Mouse (Mus musculus): ENCODE data around the gene Socs5.

Gene Socs5

DNA sequence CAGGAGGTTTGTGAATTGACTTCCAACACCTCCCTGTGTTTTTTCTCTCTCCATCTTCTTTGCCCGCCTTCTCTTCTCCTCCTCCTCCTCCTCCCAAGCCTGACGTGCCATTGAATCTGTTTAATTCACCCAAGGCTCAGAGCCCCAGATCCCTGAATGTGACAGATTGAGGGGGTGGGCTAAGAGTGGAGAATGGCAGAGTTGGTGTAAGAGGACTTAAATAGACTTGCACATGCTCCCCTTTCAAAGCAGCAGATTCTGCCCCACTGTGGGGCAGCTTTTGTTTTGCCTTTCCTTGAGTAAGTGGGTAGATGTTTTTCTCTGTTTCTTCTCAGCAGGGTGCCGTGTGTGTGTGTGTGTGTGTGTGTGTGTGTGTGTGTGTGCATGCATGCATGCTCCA lies 61.6 kb downstream of the Socs5 start:
- WGBS: 39% methylated on average over 3 of the region's 3 CpGs

DNA sequence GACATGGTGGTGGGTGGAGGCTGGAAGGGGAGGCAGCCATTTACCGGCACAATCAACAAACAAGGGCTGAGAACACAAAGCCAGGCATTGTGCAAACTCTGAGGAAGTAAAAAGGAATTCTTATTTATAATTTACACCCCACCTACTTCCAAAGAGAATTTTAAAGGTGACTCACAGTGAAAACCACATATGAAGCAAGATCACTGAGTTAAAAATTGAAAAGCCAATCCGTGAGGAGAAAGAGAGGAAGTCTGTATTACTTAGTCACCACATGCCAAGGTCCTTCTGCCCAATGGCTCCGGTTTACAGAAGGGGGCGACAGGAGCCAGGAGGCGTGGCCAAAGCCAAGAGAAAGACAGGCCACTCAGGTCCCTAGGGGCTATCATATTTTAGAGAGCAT lies 62.9 kb downstream of the Socs5 start:
- 39% methylated on average over 5 of the region's 5 CpGs for WGBS

DNA sequence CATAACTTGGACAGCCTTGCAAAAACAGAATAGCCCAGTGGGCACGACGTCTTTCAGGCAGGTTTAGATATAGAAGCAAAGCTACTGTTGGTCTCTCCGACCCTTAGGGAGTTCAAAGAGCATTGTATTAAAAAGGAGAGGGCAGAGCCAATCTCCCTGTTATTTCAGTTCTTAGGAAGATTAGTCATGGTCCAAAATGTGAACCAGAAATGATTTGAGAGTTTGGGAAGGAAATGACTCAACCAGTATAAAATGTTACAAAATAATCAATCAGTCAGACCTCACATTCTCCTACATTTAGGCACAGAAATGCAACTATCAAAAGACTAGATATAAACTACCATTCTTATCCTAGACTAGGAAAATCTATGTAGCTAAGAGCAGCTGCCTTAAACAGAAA lies 64.6 kb downstream of the Socs5 start:
- WGBS: 84% methylated on average over 3 of the region's 3 CpGs

DNA sequence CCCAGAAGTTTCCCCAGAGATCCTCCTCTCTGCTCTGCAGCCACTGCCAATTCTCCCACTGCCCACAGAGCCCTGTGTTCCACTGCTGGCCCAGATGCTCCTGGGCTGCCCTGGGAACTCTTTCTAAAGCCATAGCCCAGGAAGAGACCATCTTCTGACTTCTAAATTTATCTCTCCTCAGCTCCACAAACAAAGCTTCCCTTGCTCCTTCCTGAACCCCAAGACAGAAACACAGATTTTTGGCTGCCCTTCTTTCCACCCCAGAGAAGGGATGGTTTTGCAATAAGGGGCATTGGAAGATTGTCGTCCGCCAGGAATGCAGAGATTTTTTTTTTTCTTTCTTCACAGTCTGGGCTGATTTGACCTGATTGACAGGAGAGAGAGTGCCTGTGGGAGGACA lies 66.5 kb downstream of the Socs5 start:
- 81% methylated on average over 2 of the region's 2 CpGs for WGBS

DNA sequence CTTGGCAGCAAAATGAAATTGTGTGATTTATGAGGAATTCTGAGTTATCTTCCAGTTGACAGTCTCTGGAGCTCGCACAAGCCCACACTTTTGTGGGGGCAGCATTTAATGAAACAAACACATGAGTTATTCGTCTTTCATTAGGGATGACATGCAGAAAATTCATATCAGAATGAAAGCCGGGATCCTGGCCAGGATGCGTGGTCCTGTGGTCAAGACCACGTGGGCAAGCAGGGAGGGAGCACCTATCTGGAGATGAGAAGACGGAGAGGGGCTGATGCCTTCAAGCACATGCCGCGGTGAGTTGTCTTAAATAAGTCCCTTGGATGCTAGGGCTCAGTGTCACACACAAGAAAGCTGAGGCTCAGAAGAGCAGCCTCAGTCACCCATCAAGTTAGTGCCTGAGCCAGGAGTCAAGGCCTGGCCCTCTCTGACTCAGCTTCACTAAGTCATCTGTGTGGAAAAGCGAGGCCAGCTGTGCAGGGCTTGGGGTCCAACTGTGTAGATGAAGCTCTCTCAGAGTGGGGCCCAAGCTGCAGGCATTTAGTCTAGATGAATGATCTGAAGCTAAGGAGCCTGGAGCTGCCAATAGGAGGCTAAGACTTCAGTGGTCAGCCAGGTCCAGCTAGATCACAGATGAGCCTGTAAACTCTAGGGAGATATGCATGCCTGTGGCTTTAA lies 67.3 kb downstream of the Socs5 start:
- 85% methylated on average over 9 of the region's 9 CpGs for WGBS

DNA sequence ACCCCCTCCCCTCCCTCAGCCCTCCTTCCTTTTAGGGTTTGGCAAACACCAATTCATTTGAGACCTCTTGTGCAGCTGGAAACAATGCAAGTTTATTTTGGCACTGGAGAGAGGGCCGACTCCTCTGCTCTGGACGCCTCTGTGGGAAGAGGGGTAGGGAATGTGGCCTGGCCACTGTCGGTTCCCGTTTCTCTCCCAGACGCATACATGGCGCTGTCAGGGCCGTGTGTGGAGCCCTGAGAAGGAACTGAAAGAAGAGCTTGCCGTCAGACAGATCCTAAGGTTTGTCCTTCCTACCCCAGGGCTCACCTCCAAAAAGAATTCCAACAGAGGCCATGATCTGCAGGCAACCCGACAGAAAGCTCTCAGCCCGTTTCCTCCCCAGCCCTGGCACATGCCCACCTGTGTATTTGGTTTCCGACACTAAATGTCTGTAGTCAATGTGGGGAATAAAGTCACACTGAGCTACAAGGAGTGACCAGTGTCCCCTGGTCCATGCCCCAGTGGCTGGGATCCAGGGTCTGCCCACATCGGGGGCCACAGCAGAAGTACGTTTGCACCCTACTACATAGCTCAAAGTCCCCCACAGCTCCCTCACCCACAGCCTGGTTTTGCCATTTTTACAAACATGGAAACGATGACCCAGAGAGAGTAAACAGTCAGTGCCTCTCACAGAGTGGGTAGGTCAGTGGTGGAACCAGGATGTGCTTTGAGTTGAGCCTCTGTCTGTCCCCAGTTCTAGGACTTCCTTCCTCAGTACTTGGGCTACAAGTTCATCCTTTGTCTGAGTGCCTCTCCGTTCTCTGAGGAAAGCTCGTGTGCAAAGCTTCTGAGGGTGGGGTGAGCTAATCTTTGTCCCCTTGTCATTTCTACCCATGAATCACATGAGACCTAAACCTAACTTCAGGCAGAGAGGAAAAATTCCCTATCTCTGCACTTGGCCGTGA lies 68.9 kb downstream of the Socs5 start:
- 59% methylated on average over 17 of the region's 17 CpGs for WGBS

DNA sequence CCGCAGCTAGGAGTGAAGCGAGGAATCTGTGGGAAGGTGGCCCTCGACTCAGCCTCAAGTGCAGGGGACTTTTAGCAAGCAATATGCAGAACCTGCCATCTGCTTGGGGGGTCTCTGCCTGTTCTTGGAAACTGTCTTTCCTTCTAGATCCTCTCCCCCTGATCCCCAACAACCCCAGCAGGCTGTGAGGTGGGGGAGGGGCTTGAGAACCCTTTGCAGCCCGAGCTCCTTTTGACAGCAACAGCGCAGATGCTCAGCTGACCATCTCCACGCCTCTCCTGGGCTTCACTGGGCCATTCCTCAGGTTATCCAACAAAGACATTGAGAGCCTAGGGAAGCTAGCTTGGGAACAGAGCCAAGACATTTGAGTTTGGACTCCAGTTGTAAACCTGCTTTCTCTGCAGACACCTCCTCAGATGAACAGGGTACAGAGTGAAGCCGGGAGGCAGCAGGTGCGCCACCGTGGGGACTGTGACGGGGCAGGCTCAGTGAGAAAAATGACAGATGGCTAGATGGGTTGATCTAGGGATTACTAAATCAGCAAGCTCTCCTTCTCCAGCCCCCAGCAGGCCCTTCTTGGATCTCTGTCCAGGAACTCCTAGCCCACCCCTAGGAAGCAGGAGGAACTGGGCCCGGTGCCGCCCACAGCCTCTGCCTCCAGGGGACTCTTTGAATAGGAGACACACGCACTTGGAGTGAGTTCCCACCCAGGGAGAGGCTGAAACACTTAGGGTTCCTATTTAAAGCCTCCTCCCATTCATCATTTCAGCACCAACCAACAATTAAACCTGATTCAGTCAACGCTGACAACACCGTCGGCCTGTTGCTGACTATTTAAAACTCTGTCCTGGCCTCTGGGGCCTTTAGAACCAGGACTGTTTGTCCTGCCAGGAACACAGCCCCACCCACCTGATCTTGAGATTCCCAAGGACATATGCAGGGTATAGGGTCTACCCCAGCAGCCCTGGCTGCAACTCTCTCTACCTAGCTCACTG lies 71.4 kb downstream of the Socs5 start:
- 41% methylated on average over 16 of the region's 16 CpGs for WGBS

DNA sequence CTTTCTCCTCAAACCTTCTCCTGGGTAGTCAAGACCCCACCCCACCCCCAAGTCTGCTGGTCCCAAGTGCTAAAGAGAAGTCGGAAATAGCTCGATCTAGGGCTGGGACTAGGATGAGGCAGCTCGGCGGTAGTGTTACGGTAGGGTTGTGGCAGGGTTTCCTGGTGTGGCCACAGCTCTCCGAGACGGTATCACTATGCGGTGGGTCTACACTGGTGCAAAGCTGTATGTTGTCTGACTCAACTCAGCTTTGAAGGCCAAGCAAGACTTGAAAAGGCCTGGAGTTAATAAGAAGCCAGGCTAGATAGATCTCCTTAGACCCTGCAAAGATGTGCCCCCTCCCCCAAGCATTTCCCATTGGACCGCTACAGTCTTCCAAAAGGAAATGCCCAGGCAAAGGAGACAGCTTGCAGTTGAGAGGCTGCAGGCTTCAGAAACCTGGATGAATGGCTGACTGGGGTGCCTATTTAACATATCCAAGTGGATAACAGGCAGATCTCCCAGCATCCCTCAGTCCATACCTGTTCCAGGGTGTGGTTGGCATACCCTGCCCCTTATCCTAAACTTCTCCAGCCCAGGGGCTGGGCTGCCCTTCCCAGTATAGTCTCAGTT lies 72.6 kb downstream of the Socs5 start:
- WGBS: 92% methylated on average over 9 of the region's 9 CpGs

DNA sequence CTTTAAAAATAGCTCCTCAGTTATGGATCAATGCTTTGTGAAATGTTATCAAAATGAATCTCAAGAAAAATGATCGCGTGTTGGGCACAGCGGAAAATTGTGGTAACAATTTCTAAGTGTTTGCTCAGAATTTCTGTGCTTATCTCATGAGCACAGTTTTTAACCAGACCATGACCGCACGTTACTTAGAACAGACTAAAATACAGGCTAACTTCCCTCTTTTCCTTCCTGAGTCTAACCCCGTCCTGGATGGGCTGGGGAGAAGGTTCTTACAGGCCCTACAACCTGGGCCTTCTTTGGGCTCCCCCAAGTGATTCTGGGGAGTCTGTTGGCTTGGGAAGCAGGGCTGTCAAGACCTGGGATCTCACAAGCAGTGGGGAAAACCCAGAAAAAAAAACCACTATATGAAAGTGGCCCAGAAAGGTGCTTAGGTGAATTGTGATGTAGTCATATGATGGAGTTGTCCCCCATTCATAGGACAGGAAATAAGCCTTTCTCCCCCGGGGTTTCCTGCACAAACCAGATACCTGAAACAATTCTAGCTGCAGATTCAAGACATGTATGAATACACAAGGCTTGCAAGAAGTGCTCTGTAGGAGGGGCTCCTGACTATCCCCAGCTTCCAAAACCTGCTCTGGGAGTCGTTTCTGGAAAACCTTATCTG lies 74.3 kb downstream of the Socs5 start:
- WGBS: 83% methylated on average over 8 of the region's 8 CpGs

DNA sequence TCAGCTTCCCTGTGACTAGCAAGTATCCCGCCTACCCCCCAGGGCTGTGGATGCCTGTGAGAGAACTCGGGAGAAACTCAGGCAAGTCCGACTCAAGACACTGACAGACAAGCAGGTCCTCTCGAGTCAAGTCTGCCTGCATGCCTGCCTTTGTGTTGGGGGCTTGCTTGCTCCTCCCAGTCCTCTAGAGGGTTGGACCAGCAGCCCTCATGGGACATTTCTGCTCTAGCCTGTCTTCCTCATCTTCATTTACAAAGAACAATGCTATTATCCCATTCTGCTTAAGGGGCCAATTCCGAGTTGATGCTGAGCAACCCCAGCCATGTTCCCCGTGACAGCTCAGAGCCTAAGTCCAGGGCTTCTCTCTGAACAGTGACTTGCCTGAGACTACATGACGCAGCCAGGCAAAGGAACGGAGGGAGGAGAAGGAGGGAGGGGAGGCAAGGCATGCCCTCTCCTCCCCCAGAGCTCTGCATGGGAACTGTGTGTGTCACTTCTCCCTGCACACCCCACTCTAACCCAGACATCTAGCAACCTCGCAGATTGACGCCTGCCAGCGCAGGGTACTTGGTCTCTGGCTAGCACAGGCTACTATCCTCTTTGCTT lies 78.1 kb downstream of the Socs5 start:
- WGBS: 57% methylated on average over 11 of the region's 11 CpGs

DNA sequence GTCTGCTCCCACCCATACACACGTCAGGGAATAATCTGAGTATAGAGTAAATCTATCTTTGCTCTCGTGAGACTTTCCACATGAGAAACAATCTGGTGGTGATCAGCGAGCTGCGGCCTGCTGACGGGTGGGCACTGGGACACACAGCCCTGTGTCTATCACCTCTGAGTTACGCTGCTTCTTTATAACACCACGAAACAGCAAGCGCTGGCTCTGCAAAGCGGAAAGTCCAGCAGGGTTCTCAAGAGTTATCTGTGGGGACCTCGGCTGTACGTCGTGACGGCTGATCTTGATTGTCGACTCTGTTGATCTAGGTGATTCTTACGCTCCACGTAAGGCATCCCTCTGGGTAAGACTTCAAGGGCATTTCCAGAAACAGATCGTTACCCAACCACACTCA lies 79.5 kb downstream of the Socs5 start:
- 75% methylated on average over 17 of the region's 17 CpGs for WGBS
